Mouse (Mus musculus): ENCODE results near the gene Polr1d. TPM values are rescaled to one million over a fixed set of nuclear protein-coding genes. Genes with fewer than 3 reads are reported as not detected.

The Polr1d gene
- polyA plus RNA-seq, 1 experiment from 2014 or later, result 89.7 TPM

GRCm38 (mm10) chr5:147041965-147042937, 34.6 kb upstream of the Polr1d start:
- no peak overlapping the region for H3K4me2 ChIP-seq (ENCODE audit: low read length)
- no peak overlapping the region for H3K9ac ChIP-seq (ENCODE audit: low read depth, low read length)
- no peaks in the 10 kb centered on the region for H3K9me3 ChIP-seq (replicated peaks; ENCODE audit: control insufficient read depth, low read length, poor library complexity, severe bottlenecking)
- WGBS, result 71% methylated on average over 40 of the region's 40 CpGs
- H3K27ac ChIP-seq (ENCODE audit: low read length), result no peak overlapping the region
- peaks cover 8% of the 10 kb centered on the region for H3K4me1 ChIP-seq (ENCODE audit: control insufficient read depth, insufficient read depth, low read length)
- no peaks in the 10 kb centered on the region for H3K27me3 ChIP-seq (ENCODE audit: control insufficient read depth, insufficient read depth, low read depth, low read length)
- peak; percentile 36; the same call in 1 of the 2 replicates for ATAC-seq
- no peak overlapping the region for H3K4me3 ChIP-seq (ENCODE audit: low read depth, low read length)
- H3K36me3 ChIP-seq (ENCODE audit: control insufficient read depth, insufficient read depth, low read length), result no peaks in the 10 kb centered on the region

GRCm38 (mm10) chr5:147043240-147043844, 33.5 kb upstream of the Polr1d start:
- Histone ChIP-seq H3K4me3 (ENCODE audit: low read depth, low read length) (no peak overlapping the region), H3K4me1 (ENCODE audit: control insufficient read depth, insufficient read depth, low read length) (peaks cover 8% of the 10 kb centered on the region), H3K9me3 (replicated peaks; ENCODE audit: control insufficient read depth, low read length, poor library complexity, severe bottlenecking) (no peaks in the 10 kb centered on the region), H3K27ac (ENCODE audit: low read length) (no peak overlapping the region), H3K9ac (ENCODE audit: low read depth, low read length) (no peak overlapping the region), H3K27me3 (ENCODE audit: control insufficient read depth, insufficient read depth, low read depth, low read length) (no peaks in the 10 kb centered on the region), H3K4me2 (ENCODE audit: low read length) (no peak overlapping the region), H3K36me3 (ENCODE audit: control insufficient read depth, insufficient read depth, low read length) (no peaks in the 10 kb centered on the region)
- 66% methylated on average over 15 of the region's 15 CpGs for WGBS
- ATAC-seq, result no peak

GRCm38 (mm10) chr5:147045311-147045710, 31.5 kb upstream of the Polr1d start:
- Histone ChIP-seq H3K36me3 (ENCODE audit: control insufficient read depth, insufficient read depth, low read length) (no peaks in the 10 kb centered on the region), H3K9ac (ENCODE audit: low read depth, low read length) (no peak overlapping the region), H3K27me3 (ENCODE audit: control insufficient read depth, insufficient read depth, low read depth, low read length) (no peaks in the 10 kb centered on the region), H3K4me1 (ENCODE audit: control insufficient read depth, insufficient read depth, low read length) (peaks cover 8% of the 10 kb centered on the region), H3K9me3 (replicated peaks; ENCODE audit: control insufficient read depth, low read length, poor library complexity, severe bottlenecking) (no peaks in the 10 kb centered on the region), H3K4me3 (ENCODE audit: low read depth, low read length) (no peak overlapping the region), H3K4me2 (ENCODE audit: low read length) (no peak overlapping the region), H3K27ac (ENCODE audit: low read length) (no peak overlapping the region)
- 72% methylated on average over 10 of the region's 11 CpGs for WGBS
- no peak for ATAC-seq

GRCm38 (mm10) chr5:147045929-147046328, 30.9 kb upstream of the Polr1d start:
- no peaks in the 10 kb centered on the region for H3K36me3 ChIP-seq (ENCODE audit: control insufficient read depth, insufficient read depth, low read length)
- peaks cover 8% of the 10 kb centered on the region for H3K4me1 ChIP-seq (ENCODE audit: control insufficient read depth, insufficient read depth, low read length)
- H3K27ac ChIP-seq (ENCODE audit: low read length), result no peak overlapping the region
- no peaks in the 10 kb centered on the region for H3K9me3 ChIP-seq (replicated peaks; ENCODE audit: control insufficient read depth, low read length, poor library complexity, severe bottlenecking)
- WGBS, result 68% methylated on average over 11 of the region's 11 CpGs
- H3K9ac ChIP-seq (ENCODE audit: low read depth, low read length), result no peak overlapping the region
- H3K4me2 ChIP-seq (ENCODE audit: low read length), result no peak overlapping the region
- H3K27me3 ChIP-seq (ENCODE audit: control insufficient read depth, insufficient read depth, low read depth, low read length), result no peaks in the 10 kb centered on the region
- no peak for ATAC-seq
- H3K4me3 ChIP-seq (ENCODE audit: low read depth, low read length), result no peak overlapping the region

- no peak overlapping the region for H3K4me2 ChIP-seq (ENCODE audit: low read length)
- H3K9me3 ChIP-seq (replicated peaks; ENCODE audit: control insufficient read depth, low read length, poor library complexity, severe bottlenecking), result no peaks in the 10 kb centered on the region
- no peaks in the 10 kb centered on the region for H3K27me3 ChIP-seq (ENCODE audit: control insufficient read depth, insufficient read depth, low read depth, low read length)
- H3K4me3 ChIP-seq (ENCODE audit: low read depth, low read length), result no peak overlapping the region
- H3K27ac ChIP-seq (ENCODE audit: low read length), result no peak overlapping the region
- H3K9ac ChIP-seq (ENCODE audit: low read depth, low read length), result no peak overlapping the region
- no peak for ATAC-seq
- no peaks in the 10 kb centered on the region for H3K36me3 ChIP-seq (ENCODE audit: control insufficient read depth, insufficient read depth, low read length)
- H3K4me1 ChIP-seq (ENCODE audit: control insufficient read depth, insufficient read depth, low read length), result peaks cover 11% of the 10 kb centered on the region
- WGBS, result 91% methylated on average over 19 of the region's 19 CpGs
Observed at GRCm38 (mm10) chr5:147049544-147050209, 27.2 kb upstream of the Polr1d start.

GRCm38 (mm10) chr5:147050816-147051499, 25.9 kb upstream of the Polr1d start:
- Histone ChIP-seq H3K4me2 (ENCODE audit: low read length) (no peak overlapping the region), H3K4me1 (ENCODE audit: control insufficient read depth, insufficient read depth, low read length) (peaks cover 14% of the 10 kb centered on the region), H3K4me3 (ENCODE audit: low read depth, low read length) (no peak overlapping the region), H3K36me3 (ENCODE audit: control insufficient read depth, insufficient read depth, low read length) (no peaks in the 10 kb centered on the region), H3K9me3 (replicated peaks; ENCODE audit: control insufficient read depth, low read length, poor library complexity, severe bottlenecking) (no peaks in the 10 kb centered on the region), H3K27me3 (ENCODE audit: control insufficient read depth, insufficient read depth, low read depth, low read length) (no peaks in the 10 kb centered on the region), H3K9ac (ENCODE audit: low read depth, low read length) (no peak overlapping the region), H3K27ac (ENCODE audit: low read length) (no peak overlapping the region)
- 63% methylated on average over 13 of the region's 13 CpGs for WGBS
- ATAC-seq, result no peak

GRCm38 (mm10) chr5:147051500-147052308, 25.1 kb upstream of the Polr1d start:
- no peak overlapping the region for H3K27ac ChIP-seq (ENCODE audit: low read length)
- peaks cover 14% of the 10 kb centered on the region for H3K4me1 ChIP-seq (ENCODE audit: control insufficient read depth, insufficient read depth, low read length)
- H3K36me3 ChIP-seq (ENCODE audit: control insufficient read depth, insufficient read depth, low read length), result no peaks in the 10 kb centered on the region
- no peak overlapping the region for H3K4me3 ChIP-seq (ENCODE audit: low read depth, low read length)
- 45% methylated on average over 29 of the region's 29 CpGs for WGBS
- no peaks in the 10 kb centered on the region for H3K9me3 ChIP-seq (replicated peaks; ENCODE audit: control insufficient read depth, low read length, poor library complexity, severe bottlenecking)
- H3K9ac ChIP-seq (ENCODE audit: low read depth, low read length), result no peak overlapping the region
- peak overlapping the region; percentile 21; the same call in 1 of the 2 replicates for H3K4me2 ChIP-seq (ENCODE audit: low read length)
- no peak for ATAC-seq
- no peaks in the 10 kb centered on the region for H3K27me3 ChIP-seq (ENCODE audit: control insufficient read depth, insufficient read depth, low read depth, low read length)

GRCm38 (mm10) chr5:147052309-147052558, 24.6 kb upstream of the Polr1d start:
- Histone ChIP-seq H3K4me3 (ENCODE audit: low read depth, low read length) (no peak overlapping the region), H3K27ac (ENCODE audit: low read length) (no peak overlapping the region), H3K4me1 (ENCODE audit: control insufficient read depth, insufficient read depth, low read length) (peaks cover 14% of the 10 kb centered on the region), H3K9me3 (replicated peaks; ENCODE audit: control insufficient read depth, low read length, poor library complexity, severe bottlenecking) (no peaks in the 10 kb centered on the region), H3K9ac (ENCODE audit: low read depth, low read length) (no peak overlapping the region), H3K4me2 (ENCODE audit: low read length) (no peak overlapping the region), H3K27me3 (ENCODE audit: control insufficient read depth, insufficient read depth, low read depth, low read length) (no peaks in the 10 kb centered on the region), H3K36me3 (ENCODE audit: control insufficient read depth, insufficient read depth, low read length) (no peaks in the 10 kb centered on the region)
- 64% methylated on average over 4 of the region's 4 CpGs for WGBS
- peak; percentile 18; the same call in 1 of the 2 replicates for ATAC-seq

Data from midbrain, embryonic 16.5 days (tissue).